Mouse (Mus musculus) heart, embryonic 16.5 days (tissue): ENCODE results near the gene Ak6. TPM values are rescaled to one million over a fixed set of nuclear protein-coding genes. Genes with fewer than 3 reads are reported as not detected.

Source experiments
- ATAC-seq: fragments of 200-750 bp; cut with Nextera tagmentation; replicated peaks from 2 replicates; pipeline ENCODE4 v1.8.0; 2017; ENCODE audit warnings: moderate number of reproducible peaks; ENCODE audit not compliant: insufficient read depth, low FRiP score; ENCODE audit errors: extremely low read depth
- H3K27ac ChIP-seq: fragments of 300-500 bp; sonication (generic); 2 replicates; pipeline ENCODE4 v1.5.1; 2014; ENCODE audit warnings: mild to moderate bottlenecking, low read length, control low read depth, moderate library complexity
- H3K27me3 ChIP-seq: fragments of 300-500 bp; sonication (generic); 2 replicates; pipeline ENCODE4 v1.6.1; 2014; ENCODE audit warnings: low read length, mixed read lengths; ENCODE audit not compliant: control insufficient read depth, insufficient read depth
- H3K36me3 ChIP-seq: fragments of 300-500 bp; sonication (generic); 2 replicates; pipeline ENCODE4 v1.6.1; 2014; ENCODE audit not compliant: control insufficient read depth, insufficient read depth
- H3K4me1 ChIP-seq: fragments of 300-500 bp; sonication (generic); 2 replicates; pipeline ENCODE4 v1.6.1; 2014; ENCODE audit warnings: low read length, mixed read lengths; ENCODE audit not compliant: control insufficient read depth, insufficient read depth
- H3K4me2 ChIP-seq: fragments of 300-500 bp; sonication (generic); 2 replicates; pipeline ENCODE4 v1.6.1; 2014; ENCODE audit warnings: low read depth, mild to moderate bottlenecking, control low read depth, low read length
- H3K4me3 ChIP-seq: fragments of 300-500 bp; sonication (generic); 2 replicates; pipeline ENCODE4 v1.5.1; 2014; ENCODE audit warnings: mild to moderate bottlenecking, control low read depth, low read length
- H3K9ac ChIP-seq: fragments of 300-500 bp; sonication (generic); 2 replicates; pipeline ENCODE4 v1.6.1; 2014; ENCODE audit warnings: low read length, control low read depth
- H3K9me3 ChIP-seq: fragments of 300-500 bp; sonication (generic); replicated peaks from 2 replicates; pipeline ENCODE4 v1.6.1; 2016; ENCODE audit warnings: low read length; ENCODE audit not compliant: control insufficient read depth
- WGBS: fragments of 180-500 bp; shearing (Covaris S2); extraction: QIAGEN DNeasy Blood & Tissue Kit; methylation state at CpG from one replicate; pipeline ENCODE4 v1.1.7; 2014; 5-methylcytosine and 5-hydroxymethylcytosine counted together
- polyA plus RNA-seq: library from polyadenylated mRNA; unstranded; fragments of >200 nt; fragmentation: Nextera tagmentation; extraction: Ambion mirVana; gene quantifications from 2 replicates; pipeline ENCODE4 v1.2.1, GENCODE M21; 2015

The Ak6 gene
- polyA plus RNA-seq, 1 experiment from 2014 or later, result 262 TPM

GRCm38 (mm10) chr13:100651439-100652186 lies 834 bp downstream of the Ak6 start, which contains the start of gene Taf9:
Taf9 (plus strand) TSS chr13:100651579.
- Histone ChIP-seq H3K27ac (peak within 1 kb of the TSS; percentile 95), H3K4me2 (peak within 1 kb of the TSS; percentile 88), H3K36me3 (peaks cover 10% of the 10 kb centered on the region; the same call in 1 of the 2 replicates), H3K9me3 (no peaks in the 10 kb centered on the region), H3K4me3 (peak within 1 kb of the TSS; percentile 91), H3K4me1 (peaks cover 12% of the 10 kb centered on the region), H3K27me3 (no peaks in the 10 kb centered on the region), H3K9ac (peak within 1 kb of the TSS; percentile 91)
- under 1% methylated on average over 62 of the region's 63 CpGs for WGBS
- ATAC-seq, result peak; percentile 64; the same call in 1 of the 2 replicates

GRCm38 (mm10) chr13:100658091-100658490 lies 7.3 kb downstream of the Ak6 start:
- ATAC-seq, result no peak
- Histone ChIP-seq H3K36me3 (peaks cover 2% of the 10 kb centered on the region; the same call in 1 of the 2 replicates), H3K4me3 (no peak overlapping the region), H3K9ac (no peak overlapping the region), H3K27ac (no peak overlapping the region), H3K27me3 (no peaks in the 10 kb centered on the region), H3K4me1 (no peaks in the 10 kb centered on the region), H3K9me3 (no peaks in the 10 kb centered on the region), H3K4me2 (no peak overlapping the region)
- 92% methylated on average over 5 of the region's 5 CpGs for WGBS

GRCm38 (mm10) chr13:100659864-100660456 lies 9.2 kb downstream of the Ak6 start:
- H3K9ac ChIP-seq, result no peak overlapping the region

GRCm38 (mm10) chr13:100669291-100670022 lies 18.7 kb downstream of the Ak6 start, which contains the start of gene Ccdc125:
Ccdc125 (plus strand) TSS chr13:100669717.
- Histone ChIP-seq H3K27me3 (no peaks in the 10 kb centered on the region), H3K36me3 (peaks cover 10% of the 10 kb centered on the region; the same call in 1 of the 2 replicates), H3K4me2 (peak within 1 kb of the TSS; percentile 62), H3K4me3 (peak within 1 kb of the TSS; percentile 57), H3K9me3 (peaks cover 3% of the 10 kb centered on the region; the same call in 1 of the 2 replicates), H3K4me1 (peaks cover 3% of the 10 kb centered on the region; the same call in 1 of the 2 replicates), H3K9ac (peak within 1 kb of the TSS; percentile 65), H3K27ac (peak within 1 kb of the TSS; percentile 58)
- under 1% methylated on average over 44 of the region's 44 CpGs for WGBS
- ATAC-seq, result peak; percentile 75

More at GRCm38 (mm10) chr13:100659864-100660456, 9.2 kb downstream of the Ak6 start:
- no peak overlapping the region for H3K4me2 ChIP-seq
- no peak overlapping the region for H3K27ac ChIP-seq
- no peaks in the 10 kb centered on the region for H3K9me3 ChIP-seq
- no peak for ATAC-seq
- peaks cover 4% of the 10 kb centered on the region; the same call in 1 of the 2 replicates for H3K36me3 ChIP-seq
- no peak overlapping the region for H3K4me3 ChIP-seq
- no peaks in the 10 kb centered on the region for H3K4me1 ChIP-seq
- 41% methylated on average over 4 of the region's 4 CpGs for WGBS
- H3K27me3 ChIP-seq, result no peaks in the 10 kb centered on the region

- ATAC-seq, result no peak
- Histone ChIP-seq H3K4me2 (peak overlapping the region; percentile 62), H3K27me3 (no peaks in the 10 kb centered on the region), H3K4me1 (peaks cover 3% of the 10 kb centered on the region; the same call in 1 of the 2 replicates), H3K9ac (peak overlapping the region; percentile 65), H3K4me3 (peak overlapping the region; percentile 57), H3K9me3 (peaks cover 3% of the 10 kb centered on the region; the same call in 1 of the 2 replicates), H3K36me3 (peaks cover 8% of the 10 kb centered on the region; the same call in 1 of the 2 replicates), H3K27ac (no peak overlapping the region)
- WGBS, result 48% methylated on average over 9 of the region's 9 CpGs
These were observed 19.5 kb downstream of the Ak6 start for GRCm38 (mm10) chr13:100670181-100670741.

GRCm38 (mm10) chr13:100675936-100676635 lies 25.3 kb downstream of the Ak6 start:
- Histone ChIP-seq H3K36me3 (no peaks in the 10 kb centered on the region), H3K4me2 (no peak overlapping the region), H3K4me1 (no peaks in the 10 kb centered on the region), H3K27me3 (no peaks in the 10 kb centered on the region), H3K4me3 (no peak overlapping the region), H3K27ac (no peak overlapping the region), H3K9me3 (peaks cover 3% of the 10 kb centered on the region; the same call in 1 of the 2 replicates), H3K9ac (no peak overlapping the region)
- WGBS, result 79% methylated on average over 15 of the region's 15 CpGs
- no peak for ATAC-seq

- H3K27me3 ChIP-seq, result no peaks in the 10 kb centered on the region
- no peaks in the 10 kb centered on the region for H3K9me3 ChIP-seq
- H3K36me3 ChIP-seq, result peaks cover 2% of the 10 kb centered on the region; the same call in 1 of the 2 replicates
- H3K4me3 ChIP-seq, result no peak overlapping the region
- no peak overlapping the region for H3K4me2 ChIP-seq
- H3K9ac ChIP-seq, result no peak overlapping the region
- WGBS, result 82% methylated on average over 8 of the region's 8 CpGs
- H3K4me1 ChIP-seq, result no peaks in the 10 kb centered on the region
- no peak for ATAC-seq
- H3K27ac ChIP-seq, result no peak overlapping the region
These were observed 30.8 kb downstream of the Ak6 start for GRCm38 (mm10) chr13:100681615-100682014.

- H3K27ac ChIP-seq, result no peak overlapping the region
- WGBS, result 78% methylated on average over 2 of the region's 2 CpGs
- H3K4me1 ChIP-seq, result no peaks in the 10 kb centered on the region
- peaks cover 2% of the 10 kb centered on the region; the same call in 1 of the 2 replicates for H3K36me3 ChIP-seq
- H3K4me2 ChIP-seq, result no peak overlapping the region
- no peak overlapping the region for H3K4me3 ChIP-seq
- H3K9ac ChIP-seq, result no peak overlapping the region
- H3K27me3 ChIP-seq, result no peaks in the 10 kb centered on the region
- no peaks in the 10 kb centered on the region for H3K9me3 ChIP-seq
- no peak for ATAC-seq
These were observed 32.1 kb downstream of the Ak6 start for GRCm38 (mm10) chr13:100682837-100683236.
